Mouse (Mus musculus) frontal cortex, adult 2 months (tissue): ENCODE data around the gene Gpr132. TPM values are rescaled to one million over a fixed set of nuclear protein-coding genes. Genes with fewer than 3 reads are reported as not detected.

Experiments
- DNase-seq, 2 experiments: peaks; one replicate each; pipeline ENCODE4 v3.0.0; 2022; ENCODE audit warnings: low spot score in 1 of 2; ENCODE audit errors: extremely low spot score in 1 of 2
- polyA plus RNA-seq: library from polyadenylated mRNA; depleted of rRNA; stranded (reverse); fragments of >200 nt; gene quantifications from 2 replicates; pipeline ENCODE4 v1.2.3, GENCODE M21; 2012; rRNA removed

Gpr132 gene
- polyA plus RNA-seq, result 0.10 and 0.15 TPM in 2 replicates

DNA sequence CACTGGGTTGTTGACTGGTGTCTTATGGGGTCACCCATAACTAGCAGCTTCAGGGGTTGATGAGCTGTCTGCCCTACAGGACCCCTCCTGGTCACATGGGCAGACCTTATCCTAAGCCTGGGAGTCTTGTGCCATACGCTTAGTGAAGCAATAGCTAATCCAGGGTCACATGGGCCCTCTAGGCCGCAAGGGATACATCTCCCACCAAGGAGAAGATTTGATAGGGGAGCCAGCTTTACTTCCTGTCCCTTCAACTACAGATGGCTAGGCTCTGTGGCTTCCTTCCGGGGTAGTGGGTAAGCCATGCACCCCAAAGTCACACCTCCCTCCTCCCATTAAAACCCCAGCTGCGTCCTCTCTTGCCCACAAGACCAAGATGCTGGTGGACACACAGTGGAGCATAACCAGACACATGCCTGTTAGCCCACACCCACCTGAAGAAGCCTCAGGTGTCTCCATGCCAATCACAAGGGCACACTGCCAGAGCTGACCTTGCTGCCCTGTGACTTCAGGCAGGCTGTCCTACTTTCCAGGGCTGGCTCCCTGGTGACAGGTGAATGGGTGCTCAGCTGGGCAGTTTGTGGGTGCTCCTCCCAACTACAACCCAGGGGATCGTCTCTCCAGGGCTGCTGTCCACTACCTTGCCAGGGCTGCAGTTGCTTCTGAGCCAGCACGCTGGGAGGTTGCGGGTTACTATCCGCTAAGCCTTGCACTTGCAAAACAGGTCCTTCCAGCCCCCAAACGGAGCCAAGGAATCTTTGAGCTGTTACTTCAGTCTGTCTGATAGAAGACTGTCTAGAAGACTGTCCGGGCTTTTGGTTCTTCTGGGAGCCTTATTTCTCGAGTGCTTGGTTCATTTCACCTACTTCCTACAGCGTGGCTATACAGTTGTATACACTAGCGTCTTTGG, at the start of gene Gpr132:
Gene Gpr132, minus strand, starts transcription at position 51 of the 910 bp plus-strand sequence.
- DNase-seq, result no peak

DNA sequence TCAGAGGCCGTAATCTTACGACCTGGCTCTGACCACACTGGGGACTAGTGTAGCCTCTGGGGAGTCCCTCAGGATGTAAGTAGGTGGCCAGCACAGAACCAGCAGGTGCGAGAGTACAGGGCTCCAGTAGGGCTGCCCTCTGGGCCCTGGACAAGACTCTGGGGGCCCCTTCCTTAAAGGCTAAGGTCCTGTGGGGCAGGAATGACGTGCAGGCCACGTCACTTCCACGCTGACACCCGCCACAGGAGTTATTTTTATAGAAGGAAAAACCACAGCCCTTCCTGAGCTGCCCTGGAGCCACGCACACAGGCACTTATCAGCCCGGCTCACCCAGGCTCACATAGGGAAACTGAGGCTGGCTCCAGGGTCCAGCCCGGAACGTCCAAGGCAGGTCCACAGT, 49.5 kb upstream of the Gpr132 start:
- DNase-seq, result no peak

DNA sequence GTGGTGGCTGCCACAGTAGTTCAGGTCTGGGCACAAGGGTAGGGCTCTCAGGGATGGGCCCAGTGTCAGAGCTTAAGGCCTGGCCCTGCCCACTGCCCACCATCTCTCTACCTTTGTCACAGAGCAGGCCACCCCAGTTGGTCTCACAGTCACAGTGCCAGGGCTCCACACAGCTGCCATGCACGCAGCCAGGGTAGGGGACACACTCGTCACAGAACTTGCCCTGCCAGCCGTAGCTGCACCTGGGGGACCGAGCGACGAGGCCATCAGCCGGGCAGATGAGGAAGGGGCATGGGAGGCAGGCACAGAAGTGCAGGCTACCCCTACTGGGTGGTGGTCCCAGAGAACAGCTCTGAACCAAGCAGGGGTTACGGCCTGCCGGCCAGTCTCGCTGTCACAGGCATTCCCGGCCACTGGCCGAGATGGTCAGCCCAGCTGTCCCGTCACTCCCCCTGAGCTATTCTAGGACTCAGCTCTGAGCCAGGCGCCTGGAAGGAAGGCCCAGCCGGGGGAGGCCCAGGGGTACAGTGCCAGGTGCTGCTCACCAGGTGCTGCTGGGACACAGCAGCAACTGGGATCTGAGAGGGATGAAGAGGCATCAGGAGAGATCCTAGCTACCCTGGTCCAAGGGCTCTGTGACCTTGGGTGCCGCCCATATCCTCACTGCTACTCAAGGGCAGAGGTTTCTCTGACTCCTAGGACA, 48.8 kb upstream of the Gpr132 start:
- DNase-seq, result no peak

DNA sequence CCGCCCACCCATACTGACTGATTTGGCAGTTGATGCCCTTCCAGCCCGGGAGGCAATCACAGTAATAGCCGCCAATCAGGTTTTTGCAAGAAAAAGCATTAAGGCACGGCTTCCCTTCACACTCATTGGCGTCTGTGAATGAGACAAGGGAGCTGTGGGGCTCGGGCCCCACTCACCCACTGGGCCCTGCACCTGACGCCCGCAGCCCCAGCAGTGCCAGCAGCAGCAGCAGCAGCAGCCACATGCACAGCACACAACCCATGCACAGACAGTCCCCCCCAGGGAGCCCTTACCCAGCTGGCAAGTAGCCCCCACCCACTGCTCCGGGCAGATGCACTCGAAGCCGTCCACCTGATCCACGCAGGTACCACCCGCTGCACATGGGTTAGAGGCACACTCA, 47.6 kb upstream of the Gpr132 start:
- no peak for DNase-seq

DNA sequence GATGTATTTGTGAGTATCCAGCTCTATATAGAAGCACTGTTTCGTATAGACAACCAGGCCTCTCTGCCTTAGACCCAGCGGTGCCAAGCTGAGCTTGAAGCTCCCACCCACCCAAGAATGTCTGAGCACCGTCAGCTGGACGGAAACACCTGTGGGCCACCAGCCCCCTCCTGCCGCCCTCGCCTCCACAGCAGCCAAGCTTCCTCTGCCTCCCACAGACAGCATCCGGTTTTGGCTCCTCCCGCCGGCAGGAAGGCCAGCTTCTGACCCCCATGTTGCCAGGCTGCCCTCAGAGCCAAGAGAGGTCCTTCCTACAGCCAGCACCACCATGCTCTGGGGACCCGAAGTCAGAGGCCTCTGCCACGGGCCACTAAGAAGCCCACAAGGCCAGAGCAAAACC, 46.5 kb upstream of the Gpr132 start:
- no peak for DNase-seq

DNA sequence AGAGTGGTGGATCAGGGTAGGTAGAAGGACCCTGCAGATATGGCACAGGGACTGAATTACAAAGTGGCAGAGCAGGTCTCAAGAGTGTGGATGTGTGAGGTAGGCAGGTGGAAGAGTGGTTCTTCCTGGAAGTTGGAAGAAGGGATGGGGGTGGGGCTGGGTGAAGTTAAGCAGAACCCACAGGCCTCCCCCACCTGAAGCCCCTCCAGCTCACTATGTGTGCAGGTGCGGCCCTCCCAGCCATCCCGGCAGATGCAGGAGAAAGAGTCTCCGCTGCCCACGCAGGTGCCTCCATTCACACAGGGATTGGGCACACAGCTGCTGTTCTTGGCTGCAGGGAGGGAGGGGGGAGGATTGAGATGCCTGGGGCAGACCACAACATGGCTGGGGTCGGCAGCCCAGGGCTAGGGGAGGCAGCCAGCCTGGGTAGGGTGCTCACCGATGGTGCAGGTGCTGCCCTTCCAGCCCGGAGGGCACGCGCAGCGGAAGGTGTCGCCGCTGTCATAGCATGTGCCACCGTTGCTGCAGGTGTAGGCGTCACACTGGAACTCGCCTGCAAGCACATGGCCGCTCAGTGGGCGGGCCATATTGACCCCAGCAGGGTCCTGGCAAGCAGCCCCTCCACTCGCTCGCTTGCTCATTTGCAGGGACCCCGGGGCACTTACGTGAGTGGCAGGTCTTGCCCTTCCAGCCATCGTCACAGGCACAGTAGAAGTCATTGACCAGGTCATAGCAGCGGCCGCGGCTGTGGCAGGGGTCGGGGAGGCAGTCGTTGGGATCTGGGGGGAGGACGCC, 45.1 kb upstream of the Gpr132 start:
- DNase-seq, result no peak

DNA sequence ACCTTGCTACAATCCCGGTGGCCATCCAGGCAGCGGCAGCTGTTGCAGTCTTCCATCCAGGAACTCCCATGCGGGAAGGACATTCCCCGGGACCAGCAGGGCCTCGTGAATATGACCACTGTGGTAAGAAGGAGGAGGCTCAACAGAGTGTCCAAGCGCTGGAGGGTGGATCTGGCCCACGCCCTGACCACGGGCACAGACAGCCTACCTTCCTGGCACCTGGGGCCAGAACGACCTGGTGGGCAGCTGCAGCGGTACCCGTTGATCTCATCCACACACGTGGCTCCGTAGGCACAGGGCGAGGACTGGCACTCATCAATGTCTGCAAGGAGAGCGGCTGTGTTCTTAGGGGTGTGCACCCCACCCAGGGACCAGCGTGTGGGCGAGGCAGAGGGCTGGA, 43.7 kb upstream of the Gpr132 start:
- DNase-seq, result no peak

DNA sequence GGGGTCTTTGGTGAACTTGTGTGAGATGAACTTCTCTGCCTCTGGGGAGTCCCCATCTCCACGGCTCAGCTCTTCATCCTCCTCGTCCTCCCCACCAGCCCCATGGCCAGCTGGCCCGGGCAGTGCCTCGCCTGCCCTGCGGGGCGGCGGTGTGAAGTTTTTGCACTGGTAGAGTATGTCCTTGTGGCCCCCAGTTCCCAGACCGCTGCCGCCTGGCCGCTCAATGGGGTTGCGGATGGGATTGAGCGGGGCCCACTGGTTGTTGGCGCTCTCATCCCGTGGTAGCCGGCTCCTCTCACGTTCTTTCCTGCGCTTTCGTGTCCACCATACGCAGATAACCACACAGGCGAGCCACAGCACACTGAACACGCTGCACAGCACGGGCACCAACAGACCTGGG, 41.0 kb upstream of the Gpr132 start:
- DNase-seq, result no peak

DNA sequence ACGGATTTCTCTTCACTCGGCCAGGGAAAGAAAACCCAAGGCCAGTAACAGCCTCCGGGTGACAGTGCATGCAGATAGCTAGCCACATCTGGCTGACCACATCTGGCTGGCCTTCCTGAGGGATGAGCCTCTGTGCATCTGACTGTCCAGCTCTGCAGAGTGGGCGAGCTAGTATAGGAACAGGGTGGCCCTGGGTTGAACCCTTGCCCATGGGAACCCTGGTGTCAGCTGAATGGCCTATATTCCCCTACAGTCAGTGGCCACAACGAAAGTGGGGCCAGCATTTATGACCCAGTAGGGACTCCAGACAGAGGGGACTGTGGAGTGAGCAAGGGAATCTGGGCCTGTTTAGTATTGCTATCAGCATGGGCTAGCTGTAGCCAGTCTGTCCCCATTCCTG, 37.0 kb upstream of the Gpr132 start:
- DNase-seq, result no peak

DNA sequence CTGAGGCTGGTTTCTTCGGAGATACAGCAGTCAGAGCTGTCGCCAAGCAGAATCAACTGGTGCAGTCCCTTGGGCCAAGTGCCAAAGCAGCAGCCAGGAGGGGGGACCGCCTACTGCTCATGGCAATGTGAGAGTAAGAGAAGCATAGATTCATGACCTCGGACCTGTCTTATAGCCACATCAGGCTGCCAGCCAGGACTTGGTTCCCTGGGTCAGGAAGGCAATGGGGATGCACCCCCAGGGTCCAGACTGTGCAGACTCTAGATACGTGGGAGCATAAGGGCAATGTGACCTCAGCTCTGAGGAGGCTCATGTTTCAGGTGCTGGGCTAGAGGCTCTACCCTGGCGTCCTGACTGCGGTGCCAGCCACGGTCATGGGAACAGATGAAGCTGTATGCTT, 35.9 kb upstream of the Gpr132 start:
- no peak for DNase-seq

DNA sequence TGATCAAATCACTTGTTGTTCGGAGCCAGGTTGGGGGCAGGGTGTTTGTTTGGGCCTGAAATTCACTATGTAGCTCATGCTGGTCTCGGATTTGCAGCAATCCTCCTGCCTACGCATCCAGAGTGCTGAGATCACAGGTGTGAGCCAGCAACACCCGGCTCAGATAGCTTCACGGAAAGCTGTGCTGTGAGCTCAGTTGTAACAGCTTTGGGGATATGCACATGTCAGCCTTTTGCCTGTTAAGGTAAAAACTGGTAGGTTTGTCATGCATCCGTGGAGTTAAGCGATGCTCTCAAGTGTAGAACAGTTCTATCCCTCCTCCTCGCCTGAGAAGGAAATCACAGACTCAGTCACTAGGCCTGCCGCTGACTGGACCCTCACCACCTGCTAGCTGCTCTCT, 32.6 kb upstream of the Gpr132 start:
- DNase-seq, result peak; percentile 73 to 76

DNA sequence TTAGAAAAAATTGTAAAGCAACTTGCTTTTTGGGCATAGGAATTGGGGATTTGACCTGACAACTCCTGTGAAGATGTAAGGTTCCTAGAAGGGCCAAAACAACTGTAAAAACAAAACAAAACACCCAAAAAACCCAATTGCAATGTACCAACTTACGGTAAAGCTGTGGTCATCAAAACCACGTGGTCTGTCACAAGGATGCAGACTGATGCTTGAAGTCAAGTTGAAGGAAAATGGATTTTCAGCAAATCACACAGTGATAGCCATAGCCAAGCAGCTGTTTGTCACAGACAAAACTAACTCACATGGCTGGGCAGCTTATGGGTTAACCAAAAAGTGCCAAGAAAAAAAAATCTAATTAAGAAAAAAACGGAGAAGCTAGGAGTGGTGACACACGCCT, 30.9 kb upstream of the Gpr132 start:
- no peak for DNase-seq

DNA sequence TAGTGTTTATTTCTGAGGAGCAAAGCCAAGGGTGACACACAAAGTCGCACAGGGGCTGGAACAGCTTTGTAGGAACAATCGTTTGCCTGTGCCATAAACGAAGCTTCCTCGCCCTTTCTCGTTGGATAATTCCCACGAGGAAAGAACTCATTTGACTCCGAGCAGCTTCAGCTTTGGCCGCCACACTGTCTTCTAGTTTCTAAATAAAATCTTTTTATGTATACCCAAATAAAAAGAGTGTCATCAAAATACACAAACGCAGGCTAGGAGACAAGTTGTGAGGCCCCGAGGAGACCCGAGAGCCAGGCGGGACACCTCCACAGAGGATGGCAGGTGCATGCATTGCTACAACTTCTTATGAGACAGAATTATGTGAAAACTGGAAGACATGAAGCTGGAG, 30.3 kb upstream of the Gpr132 start:
- DNase-seq, result no peak

DNA sequence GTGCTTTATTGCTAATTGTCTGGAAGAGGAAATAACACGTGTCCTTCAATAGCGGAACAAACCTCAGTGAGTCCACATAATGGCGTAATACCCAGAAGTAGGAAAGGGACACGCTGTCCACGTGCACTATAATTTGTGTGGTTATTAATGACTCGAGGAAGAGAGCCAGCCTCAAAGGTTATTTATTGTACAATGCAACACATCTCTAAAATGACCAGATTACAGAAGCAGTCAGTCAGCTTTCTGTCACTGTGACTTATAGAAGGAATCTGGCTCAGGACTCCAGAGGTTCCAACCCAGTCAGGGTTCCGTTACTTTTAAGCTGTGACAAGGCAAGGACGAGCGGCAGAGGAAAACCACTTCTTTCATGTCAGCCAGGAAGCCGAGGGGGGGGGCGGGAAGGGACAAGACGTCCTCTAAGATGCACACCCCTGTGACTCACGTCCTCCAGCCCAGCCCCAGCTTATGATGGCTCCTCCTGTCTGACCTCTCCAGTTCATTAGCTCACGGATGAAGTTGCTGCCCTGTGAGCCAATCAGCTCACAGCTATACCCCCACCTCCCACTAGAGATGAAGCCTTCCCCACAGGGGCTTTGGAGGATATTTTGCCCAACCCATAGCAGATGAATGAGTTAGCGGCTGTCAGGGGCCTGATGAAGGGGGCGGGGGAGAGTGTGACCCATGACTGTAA, 29.6 kb upstream of the Gpr132 start:
- no peak for DNase-seq

DNA sequence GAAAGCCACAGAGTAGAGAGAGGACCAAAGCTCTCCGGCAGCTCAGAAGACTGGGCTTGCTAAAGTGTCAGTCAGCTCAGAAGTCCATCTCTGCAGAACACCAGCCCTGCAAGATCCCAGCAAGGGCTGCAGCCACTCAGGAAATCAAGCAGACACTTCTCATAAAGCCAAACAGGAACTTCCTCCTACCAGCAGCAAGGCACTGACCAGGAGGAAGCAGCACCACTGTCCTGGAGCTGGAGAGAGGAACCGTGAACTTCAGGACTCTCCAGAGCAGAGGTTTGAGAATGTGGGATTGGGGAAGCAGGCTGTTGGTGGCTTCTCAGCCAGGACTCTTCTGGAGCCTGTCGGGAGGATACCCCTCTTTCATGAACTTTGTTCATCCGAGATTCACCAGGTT, 26.9 kb upstream of the Gpr132 start:
- no peak for DNase-seq

DNA sequence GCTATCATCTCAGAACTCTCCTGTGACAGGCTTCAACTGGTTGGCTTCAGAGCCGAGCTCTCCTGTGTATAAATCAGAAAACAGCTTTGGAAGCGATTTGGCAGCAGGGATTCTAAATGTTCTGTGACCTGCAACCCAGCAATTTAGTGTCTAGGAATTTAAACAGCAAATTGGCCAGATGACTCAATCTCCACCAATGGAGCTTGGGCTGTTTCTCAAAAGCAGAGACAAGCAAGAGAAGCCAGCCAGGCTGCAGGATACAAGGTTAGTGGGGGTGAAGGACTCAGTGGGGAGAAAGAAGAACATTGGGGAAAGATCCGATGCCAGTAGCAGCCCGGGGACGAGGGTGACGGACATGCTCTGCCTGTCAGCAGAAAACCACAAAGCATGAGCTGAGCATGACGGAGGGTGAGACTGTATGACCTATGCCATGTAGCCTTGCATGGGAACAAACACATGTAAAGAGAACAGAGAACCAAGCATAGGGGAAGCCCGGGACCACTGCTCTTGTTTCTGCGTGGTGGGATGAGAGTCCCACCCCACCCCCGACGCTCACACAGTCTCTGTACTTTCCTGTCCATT, 26.4 kb upstream of the Gpr132 start:
- no peak for DNase-seq

DNA sequence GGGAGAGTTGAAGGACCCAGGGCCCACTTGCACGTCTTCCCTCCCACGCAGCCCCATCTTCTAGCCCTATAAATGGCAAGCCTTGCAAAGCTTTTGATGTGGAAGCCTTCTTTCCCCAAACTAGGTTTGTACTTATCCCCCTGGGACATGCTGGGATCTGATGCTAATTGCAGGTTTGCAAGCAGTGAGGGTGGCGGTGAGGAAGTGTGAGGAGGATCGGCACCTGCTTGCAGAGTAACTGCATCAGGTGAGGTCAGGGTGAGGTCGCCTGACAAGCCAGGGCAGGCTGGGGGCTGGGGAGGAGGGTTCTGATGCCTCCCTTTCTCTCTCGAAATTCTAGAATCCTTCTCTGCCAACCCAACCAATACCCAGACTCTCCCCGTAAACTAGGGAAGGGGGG, 17.4 kb upstream of the Gpr132 start:
- DNase-seq, result no peak

DNA sequence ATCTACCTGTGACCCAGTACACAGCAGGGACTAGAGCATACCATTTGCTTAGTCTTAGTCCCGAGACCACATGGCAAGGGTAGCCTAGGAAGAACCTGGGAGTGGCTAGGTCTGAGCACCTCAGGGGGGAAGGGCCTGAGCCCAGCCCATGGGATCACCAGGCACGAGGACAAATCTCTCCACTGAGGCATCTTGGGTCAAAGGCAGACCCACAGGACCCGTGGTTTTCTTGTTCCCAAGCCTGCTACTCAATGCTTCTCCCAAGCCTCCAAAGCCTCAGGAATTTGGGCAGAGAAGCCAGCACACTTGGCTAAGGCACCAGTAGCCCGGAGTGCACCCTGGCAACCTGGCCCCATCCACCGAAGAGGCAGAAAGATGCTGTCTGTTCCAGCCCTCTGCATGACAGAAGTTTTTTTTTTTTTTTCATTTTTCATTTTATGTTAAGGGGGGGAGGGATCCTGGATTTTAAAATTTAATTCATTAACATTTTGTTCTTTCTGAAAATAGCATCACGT, 13.3 kb upstream of the Gpr132 start:
- DNase-seq, result no peak

DNA sequence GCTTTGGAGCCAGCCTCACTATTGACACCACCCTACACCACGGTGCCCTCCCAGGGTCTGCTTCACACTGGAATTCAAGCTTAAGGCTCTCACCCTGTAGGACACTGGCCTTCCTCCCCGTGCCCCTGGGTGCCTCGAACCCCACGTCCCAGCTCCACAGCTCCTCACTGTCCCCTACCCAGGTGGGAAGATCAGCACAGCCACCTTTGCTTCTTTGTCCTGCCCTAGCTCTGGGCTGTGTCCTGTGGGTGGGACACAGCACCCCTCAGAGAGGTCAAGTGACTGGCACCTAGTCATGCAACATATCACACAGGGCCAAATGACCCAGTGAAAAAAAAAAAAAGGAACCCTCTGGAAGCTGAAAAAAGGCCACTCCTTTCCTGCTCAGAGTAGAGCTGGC, 12.6 kb upstream of the Gpr132 start:
- no peak for DNase-seq

DNA sequence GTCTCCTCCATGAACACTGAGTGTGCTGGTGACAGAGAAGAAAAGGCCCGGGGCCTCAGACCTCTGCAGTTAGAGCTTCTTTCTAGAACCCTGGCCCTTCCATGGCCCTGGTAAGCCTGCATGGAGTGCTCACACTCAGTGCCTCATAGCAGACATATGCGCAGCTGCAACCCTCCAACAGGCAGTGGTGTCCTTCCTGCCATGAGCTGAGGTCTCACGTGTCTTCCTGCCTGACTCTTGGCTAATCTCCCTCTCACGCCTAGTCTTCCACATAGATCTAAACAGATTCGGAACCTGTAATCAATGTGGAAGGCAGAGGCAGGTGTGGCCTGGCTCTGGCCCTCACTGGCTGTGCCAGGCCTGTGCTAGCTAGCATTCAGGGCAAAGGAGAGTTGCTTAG, 11.7 kb upstream of the Gpr132 start:
- DNase-seq, result no peak
